Mouse (Mus musculus): ENCODE measurements around the gene 1700057G04Rik. TPM values are rescaled to one million over a fixed set of nuclear protein-coding genes. Genes with fewer than 3 reads are reported as not detected.

Gene 1700057G04Rik
- total and polyA plus RNA-seq, 3 experiments = 0.19 TPM; not detected in 2

DNA sequence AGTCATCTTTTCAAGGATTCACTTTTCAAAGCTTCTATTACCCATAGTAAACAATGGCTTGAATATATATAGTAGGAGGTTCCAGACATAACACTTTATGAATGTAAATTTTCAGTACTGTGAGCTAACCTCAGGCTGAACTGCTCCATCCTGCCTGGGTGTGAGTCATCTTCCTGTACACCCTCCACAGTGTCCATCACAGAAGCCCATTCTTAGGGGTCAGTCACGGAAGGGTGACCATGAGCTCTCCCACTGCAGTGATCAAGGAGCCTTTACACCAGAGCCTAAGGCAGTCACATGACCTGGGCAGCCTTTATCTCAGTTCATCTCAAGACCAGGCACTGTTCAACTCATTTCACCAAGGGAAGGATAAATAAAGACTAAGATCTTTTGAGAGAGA, 41.4 kb upstream of the 1700057G04Rik start:
- Histone ChIP-seq H3K36me3 (ENCODE audit: control insufficient read depth in 1 of 2, insufficient read depth in 2 of 2, low read length in 2 of 2) (peaks cover 0 to 7% of the 10 kb centered on the region in 2 experiments; a peak in 2 of 4 replicates), H3K4me1 (ENCODE audit: control insufficient read depth in 1 of 2, insufficient read depth in 2 of 2, low read length in 2 of 2) (peaks cover 4 to 19% of the 10 kb centered on the region in 2 experiments), H3K9ac (ENCODE audit: control insufficient read depth, low read depth, low read length, poor library complexity, severe bottlenecking) (no peak overlapping the region), H3K27me3 (ENCODE audit: control insufficient read depth in 1 of 2, insufficient read depth in 2 of 2, low read length in 2 of 2) (no peaks in the 10 kb centered on the region), H3K9me3 (replicated peaks; ENCODE audit: insufficient read depth, low read length) (no peaks in the 10 kb centered on the region), H3K79me2 (ENCODE audit: control insufficient read depth, insufficient read depth, low read length, poor library complexity) (no peaks in the 10 kb centered on the region), H3K27ac (ENCODE audit: control insufficient read depth, low read depth, low read length) (no peak overlapping the region), H3K4me3 (ENCODE audit: control insufficient read depth in 1 of 2, insufficient read depth in 1 of 2, low read depth in 2 of 2, low read length in 2 of 2) (no peak overlapping the region)
- TF ChIP-seq SIN3A (IDR thresholded peaks at IDR 0.05; ENCODE audit: low read length) (no peak), USF1 (IDR thresholded peaks at IDR 0.05; ENCODE audit: low read depth, low read length) (peak; percentile 64), E2F4 (IDR thresholded peaks at IDR 0.05; ENCODE audit: borderline replicate concordance, low read depth, low read length) (no peak), TBP (IDR thresholded peaks at IDR 0.05; ENCODE audit: low read depth, low read length) (no peak)
- no peak for DNase-seq (ENCODE audit: low read depth, low spot score)

DNA sequence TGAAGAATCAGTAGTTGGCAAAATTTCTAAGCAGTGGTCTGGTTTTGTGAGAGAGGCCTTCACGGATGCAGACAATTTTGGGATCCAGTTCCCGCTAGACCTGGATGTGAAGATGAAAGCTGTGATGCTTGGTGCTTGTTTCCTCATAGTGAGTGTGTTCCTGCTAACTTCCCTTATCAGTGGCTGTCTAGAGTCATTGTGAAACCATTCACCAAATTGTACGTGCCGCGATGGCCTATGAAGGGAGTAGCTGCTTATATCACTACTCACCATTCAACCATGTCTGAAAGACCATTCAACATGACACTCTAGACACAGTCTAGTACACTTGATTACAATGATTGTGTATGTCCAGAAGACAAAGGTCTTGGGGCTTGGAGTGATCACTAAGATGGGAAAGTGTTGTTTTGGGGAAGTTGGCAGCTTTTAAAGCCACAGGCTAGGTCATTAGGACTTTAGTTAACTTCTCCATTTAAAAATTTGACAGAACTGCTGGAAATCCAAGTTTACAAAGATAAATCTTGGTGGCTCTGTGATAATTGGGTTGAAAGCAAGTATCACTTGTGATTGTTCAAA, 39.3 kb upstream of the 1700057G04Rik start:
- no peaks in the 10 kb centered on the region for H3K27me3 ChIP-seq (ENCODE audit: control insufficient read depth in 1 of 2, insufficient read depth in 2 of 2, low read length in 2 of 2)
- H3K36me3 ChIP-seq (ENCODE audit: control insufficient read depth in 1 of 2, insufficient read depth in 2 of 2, low read length in 2 of 2) = peaks cover 0 to 23% of the 10 kb centered on the region in 2 experiments; a peak in 2 of 4 replicates
- no peak overlapping the region for H3K4me3 ChIP-seq (ENCODE audit: control insufficient read depth in 1 of 2, insufficient read depth in 1 of 2, low read depth in 2 of 2, low read length in 2 of 2)
- H3K9me3 ChIP-seq (replicated peaks; ENCODE audit: insufficient read depth, low read length) = no peaks in the 10 kb centered on the region
- peak; percentile 12; the same call in 1 of the 2 replicates for TF ChIP-seq MAFK (IDR thresholded peaks at IDR 0.05; ENCODE audit: borderline replicate concordance, low read depth, low read length)
- peak; percentile 7 to 39; a peak in 1 of 4 replicates for TF ChIP-seq EP300 (IDR thresholded peaks at IDR 0.05; ENCODE audit: low read depth in 1 of 2, low read length in 2 of 2)
- peak; percentile 46; the same call in 1 of the 2 replicates for TF ChIP-seq RCOR1 (IDR thresholded peaks at IDR 0.05; ENCODE audit: low read depth, low read length)
- TF ChIP-seq MYB (IDR thresholded peaks at IDR 0.05; ENCODE audit: low read depth, low read length) = no peak
- TF ChIP-seq SIN3A (IDR thresholded peaks at IDR 0.05; ENCODE audit: low read length) = 0 out of 2 replicates have a peak, but pooled peaks have one; percentile 27
- H3K9ac ChIP-seq (ENCODE audit: control insufficient read depth, low read depth, low read length, poor library complexity, severe bottlenecking) = no peak overlapping the region
- peaks cover 16 to 35% of the 10 kb centered on the region in 2 experiments for H3K4me1 ChIP-seq (ENCODE audit: control insufficient read depth in 1 of 2, insufficient read depth in 2 of 2, low read length in 2 of 2)
- peak; percentile 56 for DNase-seq (ENCODE audit: low read depth, low spot score)
- no peaks in the 10 kb centered on the region; the same call in 1 of the 2 replicates for H3K79me2 ChIP-seq (ENCODE audit: control insufficient read depth, insufficient read depth, low read length, poor library complexity)
- H3K27ac ChIP-seq (ENCODE audit: control insufficient read depth, low read depth, low read length) = no peak overlapping the region; the same call in 1 of the 2 replicates

DNA sequence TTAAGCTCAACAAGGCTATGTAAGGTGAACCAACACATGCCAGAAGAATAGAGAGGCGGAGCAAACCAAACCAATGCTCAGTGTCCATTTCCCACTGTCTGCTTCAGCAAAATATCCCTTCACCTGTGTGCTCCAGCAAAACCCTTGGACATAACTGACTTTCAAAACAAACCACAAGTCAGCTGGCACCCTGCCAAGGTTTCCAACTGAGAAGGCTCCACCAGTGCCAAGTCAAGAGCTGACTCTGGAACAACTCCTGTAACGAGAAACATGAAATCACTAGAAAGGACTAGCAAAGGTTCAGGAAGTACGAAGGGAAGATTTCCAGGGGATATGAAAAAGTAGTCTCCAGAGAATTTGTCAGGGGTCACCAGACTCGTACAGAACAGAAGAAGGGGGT, 38.2 kb upstream of the 1700057G04Rik start:
- no peak overlapping the region for H3K4me3 ChIP-seq (ENCODE audit: control insufficient read depth in 1 of 2, insufficient read depth in 1 of 2, low read depth in 2 of 2, low read length in 2 of 2)
- H3K27ac ChIP-seq (ENCODE audit: control insufficient read depth, low read depth, low read length) = no peak overlapping the region
- H3K36me3 ChIP-seq (ENCODE audit: control insufficient read depth in 1 of 2, insufficient read depth in 2 of 2, low read length in 2 of 2) = peaks cover 0 to 31% of the 10 kb centered on the region in 2 experiments; a peak in 2 of 4 replicates
- H3K4me1 ChIP-seq (ENCODE audit: control insufficient read depth in 1 of 2, insufficient read depth in 2 of 2, low read length in 2 of 2) = peaks cover 23 to 39% of the 10 kb centered on the region in 2 experiments
- no peaks in the 10 kb centered on the region for H3K9me3 ChIP-seq (replicated peaks; ENCODE audit: insufficient read depth, low read length)
- H3K9ac ChIP-seq (ENCODE audit: control insufficient read depth, low read depth, low read length, poor library complexity, severe bottlenecking) = no peak overlapping the region
- DNase-seq (ENCODE audit: low read depth, low spot score) = peak; percentile 61
- no peaks in the 10 kb centered on the region for H3K27me3 ChIP-seq (ENCODE audit: control insufficient read depth in 1 of 2, insufficient read depth in 2 of 2, low read length in 2 of 2)
- H3K79me2 ChIP-seq (ENCODE audit: control insufficient read depth, insufficient read depth, low read length, poor library complexity) = no peaks in the 10 kb centered on the region; the same call in 1 of the 2 replicates
- TF ChIP-seq TBP (IDR thresholded peaks at IDR 0.05; ENCODE audit: low read depth, low read length) (no peak), KAT2A (conservative IDR thresholded peaks at IDR 0.05; ENCODE audit: low read depth, low read length) (no peak), ETS1 (IDR thresholded peaks at IDR 0.05; ENCODE audit: low read depth, low read length) (0 out of 2 replicates have a peak, but pooled peaks have one; percentile 33), SMC3 (IDR thresholded peaks at IDR 0.05; ENCODE audit: low read depth, low read length) (no peak), USF2 (IDR thresholded peaks at IDR 0.05; ENCODE audit: borderline replicate concordance in 1 of 2, insufficient read depth in 1 of 2, low read depth in 1 of 2, low read length in 2 of 2) (no peak), RCOR1 (IDR thresholded peaks at IDR 0.05; ENCODE audit: low read depth, low read length) (0 out of 2 replicates have a peak, but pooled peaks have one; percentile 12), MAX (IDR thresholded peaks at IDR 0.05; ENCODE audit: low read length) (no peak)
